Mouse (Mus musculus): ENCODE data around the gene Arntl2. TPM values are rescaled to one million over a fixed set of nuclear protein-coding genes. Genes with fewer than 3 reads are reported as not detected.
"Not testable (repeated sequence)": the region's sequence is repeated elsewhere in the genome, so short reads cannot be mapped to it uniquely, and the experiment has no call there.

Arntl2 gene
- total RNA-seq (2021) = 10 to 100 TPM in 1 of 2 experiments, 1 to 10 TPM in 1; 5.9 to 10.2 TPM
- long read RNA-seq, experiment 1, partial matches to known transcripts = 0 of 4 reads
- long read RNA-seq, experiment 1, other reads (novel, unspliced or antisense) = 3 of 4 reads
- long read RNA-seq, experiment 2 = 0 reads

DNA sequence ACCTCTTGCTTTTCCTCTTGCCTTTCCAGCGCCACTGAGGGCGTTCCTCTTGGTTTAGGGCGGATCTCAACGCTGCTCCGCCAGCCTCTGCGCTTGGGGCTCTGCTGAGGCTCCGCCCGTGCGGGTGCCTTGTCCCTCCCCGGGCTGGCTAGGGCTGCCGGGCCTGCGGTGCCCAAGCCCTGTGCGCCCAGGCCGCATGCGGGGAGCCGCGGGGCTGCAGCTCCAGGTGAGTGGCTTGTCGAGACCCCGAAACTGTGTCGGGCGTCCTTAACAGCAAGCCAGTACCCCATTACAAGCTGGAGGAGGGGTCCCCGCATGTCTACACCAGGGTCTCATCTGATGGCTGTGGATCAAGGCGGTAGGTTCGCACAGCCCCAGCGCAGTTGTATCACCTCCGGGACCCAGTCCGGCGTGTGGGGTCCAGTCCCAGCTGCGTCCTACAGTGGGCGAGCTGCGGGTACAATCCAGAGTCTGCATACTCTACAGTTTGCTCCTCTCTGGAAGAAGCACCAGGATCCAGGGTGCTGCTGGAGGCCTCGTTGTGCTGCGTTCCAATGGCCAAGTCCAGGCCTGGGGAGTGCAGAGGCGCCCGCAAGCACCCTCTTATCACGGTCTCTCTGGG, at the start of gene Arntl2:
Gene Arntl2 (plus strand): TSS at position 132 of the 622 bp plus-strand sequence.
- DNase-seq (ENCODE audit: low spot score in 2 of 2) = peak; percentile 56 to 73

- no peak for DNase-seq (ENCODE audit: low spot score in 2 of 2)
These were observed 49.3 kb upstream of the Arntl2 start for GRCm38 (mm10) chr6:146746577-146746976.

GRCm38 (mm10) chr6:146747057-146747456, 48.8 kb upstream of the Arntl2 start:
- no peak for DNase-seq (ENCODE audit: low spot score in 2 of 2)

DNA sequence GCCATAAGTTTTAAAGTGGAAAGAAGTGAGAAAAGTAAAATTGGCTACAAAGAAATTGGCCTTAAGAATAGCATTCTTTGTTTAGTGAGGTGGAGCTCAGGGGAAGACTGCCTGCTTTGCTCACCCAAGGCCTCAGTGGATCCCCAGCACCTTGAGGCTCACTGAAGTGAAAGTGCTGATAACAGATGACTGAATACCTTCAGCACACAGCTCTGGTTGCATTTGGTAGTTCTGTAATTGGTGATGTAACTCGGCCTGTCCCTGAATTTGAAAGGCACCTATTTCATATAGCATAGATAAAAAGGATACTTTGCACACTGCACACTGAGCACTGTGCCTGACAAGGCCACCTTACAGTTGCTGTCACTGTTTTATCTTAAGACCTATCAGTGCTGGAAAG, 47.6 kb upstream of the Arntl2 start:
- no peak for DNase-seq (ENCODE audit: low spot score in 2 of 2)

- DNase-seq (ENCODE audit: low spot score in 2 of 2) = no peak
These were observed 44.2 kb upstream of the Arntl2 start for GRCm38 (mm10) chr6:146751671-146752070.

- no peak for DNase-seq (ENCODE audit: low spot score in 2 of 2)
These were observed 43.7 kb upstream of the Arntl2 start for GRCm38 (mm10) chr6:146752178-146752577.

DNA sequence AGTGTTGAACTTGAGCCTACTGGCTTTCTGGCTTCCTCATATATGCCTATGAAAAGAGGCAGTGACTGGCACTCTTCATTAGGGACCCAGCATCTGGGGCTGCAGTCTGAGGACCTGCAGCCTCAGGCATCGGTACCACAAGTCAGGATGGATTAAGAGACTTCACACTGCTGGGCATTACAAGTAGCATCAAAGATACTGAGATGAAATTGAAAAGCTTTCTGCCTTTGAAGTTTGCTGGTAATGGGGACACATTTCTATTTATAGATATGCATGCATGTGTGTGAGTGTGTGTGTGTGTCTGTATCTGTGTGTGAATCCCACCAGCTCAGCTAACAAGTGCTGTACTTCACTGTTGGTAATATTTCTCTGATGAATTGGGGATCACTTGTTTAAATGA, 43.2 kb upstream of the Arntl2 start:
- no peak for DNase-seq (ENCODE audit: low spot score in 2 of 2)

GRCm38 (mm10) chr6:146753560-146754160, 42.2 kb upstream of the Arntl2 start:
- DNase-seq (ENCODE audit: low spot score in 2 of 2) = no peak

DNA sequence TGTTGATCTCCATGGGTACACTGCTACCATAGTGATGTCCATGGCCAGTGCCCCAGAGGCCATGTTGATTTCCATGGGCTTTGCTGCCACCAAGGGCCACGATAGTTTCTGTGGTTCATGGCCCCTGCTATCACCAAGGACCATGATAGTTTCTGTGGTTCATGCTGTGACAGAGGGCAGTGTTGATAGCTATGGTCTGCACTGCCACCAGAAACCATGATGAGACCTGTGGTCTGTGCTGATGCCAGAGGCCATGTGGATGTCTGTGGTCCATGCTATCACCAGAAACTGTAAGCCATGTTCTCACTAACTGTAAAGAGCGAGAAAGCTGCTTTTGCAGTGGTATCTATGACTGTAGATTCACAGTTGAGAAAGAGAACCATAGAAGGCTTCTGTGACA, 40.7 kb upstream of the Arntl2 start:
- DNase-seq (ENCODE audit: low spot score in 2 of 2) = no peak

DNA sequence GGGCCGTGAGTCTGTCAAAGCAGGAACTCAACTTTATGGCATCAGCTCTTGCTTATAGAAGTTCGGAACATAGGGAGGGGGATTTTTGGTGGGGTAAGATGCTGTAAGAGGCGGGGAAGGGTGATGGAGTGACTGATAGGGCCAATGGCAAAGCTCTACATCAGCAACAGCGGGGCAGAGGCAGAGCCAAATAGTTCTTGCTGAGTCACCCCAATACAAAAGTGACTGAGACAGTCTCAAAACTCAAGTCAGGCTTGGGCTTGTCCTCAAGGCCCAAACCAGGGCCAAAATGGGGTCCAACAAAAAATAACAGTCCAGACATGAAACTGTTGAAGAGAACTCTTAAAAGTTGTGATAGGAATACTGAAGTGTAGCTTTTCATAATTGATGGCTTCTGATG, 40.2 kb upstream of the Arntl2 start:
- no peak for DNase-seq (ENCODE audit: low spot score in 2 of 2)

DNA sequence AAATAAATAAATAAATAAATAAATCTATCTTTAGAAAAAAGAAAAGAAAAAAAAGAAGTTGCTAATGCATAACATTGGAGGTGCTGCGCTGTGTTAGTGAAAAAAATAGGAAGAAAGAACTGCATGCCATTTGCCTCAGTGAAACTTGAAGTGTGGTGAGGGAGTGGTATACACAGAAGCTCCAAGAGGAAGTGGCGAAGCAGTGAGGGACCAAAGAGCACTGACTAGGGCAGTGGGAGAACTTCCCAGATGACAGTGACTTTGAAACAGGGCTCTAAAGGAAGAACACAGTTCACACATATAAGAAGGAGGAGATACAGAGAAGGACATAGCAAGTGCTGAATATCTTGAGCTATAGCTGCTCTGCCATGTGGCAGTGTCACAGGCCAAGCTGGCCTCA, 36.8 kb upstream of the Arntl2 start:
- no peak for DNase-seq (ENCODE audit: low spot score in 2 of 2)

GRCm38 (mm10) chr6:146760022-146760421, 35.8 kb upstream of the Arntl2 start:
- no peak for DNase-seq (ENCODE audit: low spot score in 2 of 2)

DNA sequence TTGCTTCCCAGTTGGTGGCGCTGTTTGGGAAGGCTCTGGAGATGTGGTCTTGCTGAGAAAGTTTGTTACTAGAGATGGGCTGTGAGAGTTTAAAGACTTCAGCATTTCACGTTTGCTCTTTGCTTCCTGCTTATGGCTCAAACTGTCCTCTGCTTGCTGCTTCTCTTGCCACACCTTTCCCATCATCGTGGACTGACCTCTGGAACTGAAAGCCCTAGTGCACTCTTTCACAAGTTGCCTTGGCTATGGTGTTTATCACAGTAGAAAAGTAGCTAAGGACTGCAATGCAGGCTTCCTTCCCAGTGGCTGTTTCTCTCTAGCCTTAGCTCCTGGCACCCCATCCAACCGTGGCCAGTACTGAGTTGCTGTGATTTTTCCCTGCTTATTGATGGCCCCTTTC, 35.1 kb upstream of the Arntl2 start:
- no peak for DNase-seq (ENCODE audit: low spot score in 2 of 2)

DNA sequence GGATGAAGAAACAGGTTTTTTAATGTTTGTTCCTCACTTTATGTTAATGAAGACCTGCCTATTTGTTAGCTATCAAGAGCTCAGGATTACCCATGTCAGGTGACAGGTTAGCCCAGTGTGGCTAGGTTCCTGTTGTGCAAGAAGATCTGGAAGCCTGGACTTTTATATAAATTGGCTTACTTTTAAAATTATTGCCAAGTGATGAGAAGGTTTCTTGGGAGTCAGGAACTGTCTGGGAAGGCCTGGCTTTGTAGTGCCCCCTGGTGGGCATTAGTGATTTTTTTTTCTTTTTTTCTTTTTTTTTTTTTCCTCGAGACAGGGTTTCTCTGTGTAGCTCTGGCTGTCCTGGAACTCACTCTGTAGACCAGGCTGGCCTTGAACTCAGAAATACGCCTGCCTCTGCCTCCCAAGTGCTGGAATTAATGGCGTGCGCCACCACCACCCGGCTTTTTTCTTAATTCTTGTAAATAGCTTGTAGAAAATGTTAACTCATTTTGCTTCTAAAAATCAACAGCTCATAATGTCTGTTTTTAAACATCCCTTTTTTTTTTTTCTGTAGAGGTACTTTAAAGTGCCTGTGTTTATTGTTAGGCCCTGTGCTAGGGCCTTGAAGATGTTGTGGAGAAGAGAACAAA, 33.5 kb upstream of the Arntl2 start:
- DNase-seq (ENCODE audit: low spot score in 2 of 2) = no peak

DNA sequence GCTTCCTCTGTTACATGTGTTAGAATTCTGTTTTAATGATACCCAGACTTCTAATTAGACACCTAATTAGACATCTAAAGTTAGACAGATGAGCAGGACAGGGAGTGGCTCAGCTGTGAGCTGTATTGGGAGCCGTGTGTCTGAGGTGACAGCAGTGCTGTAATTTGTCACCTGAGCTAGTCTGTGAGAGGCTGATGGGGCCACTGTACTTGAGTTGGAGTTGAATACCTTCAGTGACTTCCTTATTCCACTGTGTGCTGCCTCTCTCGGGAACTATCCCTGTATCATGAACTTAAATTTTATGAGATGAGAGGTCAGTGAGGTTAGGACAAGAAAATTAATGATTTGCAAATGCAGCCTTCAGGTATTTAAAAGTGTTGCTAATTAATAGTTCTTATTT, 31.3 kb upstream of the Arntl2 start:
- no peak for DNase-seq (ENCODE audit: low spot score in 2 of 2)

- DNase-seq (ENCODE audit: low spot score in 2 of 2) = no peak
These were observed 30.6 kb upstream of the Arntl2 start for GRCm38 (mm10) chr6:146765270-146765669.

GRCm38 (mm10) chr6:146768813-146769404, 26.9 kb upstream of the Arntl2 start:
- no peak for DNase-seq (ENCODE audit: low spot score in 2 of 2)

DNA sequence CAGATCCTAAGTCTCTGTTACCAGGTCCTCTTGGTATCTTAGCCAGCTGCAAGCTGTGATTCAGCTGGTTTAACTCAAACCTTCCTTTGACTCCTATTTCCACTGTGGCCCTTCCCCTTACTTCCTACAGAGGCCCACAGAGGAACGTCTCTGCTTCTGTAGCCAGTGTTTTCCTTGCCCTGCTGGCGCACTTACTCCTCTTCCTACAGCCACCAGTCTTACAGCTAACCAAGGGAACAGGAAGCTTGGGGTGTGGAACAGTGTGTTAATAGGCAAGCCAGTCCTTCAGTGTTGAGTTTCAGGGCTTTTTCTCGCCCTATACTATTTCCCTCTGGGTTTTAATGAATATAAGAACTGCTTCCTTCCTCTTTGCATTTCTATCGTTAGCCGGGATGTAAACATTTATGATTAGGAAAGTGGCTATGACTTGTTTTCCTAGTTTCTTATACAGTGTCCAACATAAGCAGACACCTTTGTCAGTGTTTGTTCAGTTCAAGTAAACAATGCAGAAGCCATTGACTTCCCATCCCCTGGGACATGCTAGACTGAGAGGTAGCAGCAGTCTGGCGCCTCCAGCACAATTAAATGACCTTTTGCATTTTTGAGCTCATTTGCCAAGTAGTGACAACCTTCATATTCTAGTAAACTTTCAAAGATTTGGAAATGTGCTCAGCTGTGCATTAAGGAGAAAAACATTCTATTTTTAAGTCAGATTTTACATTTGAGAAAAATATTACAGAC, 25.7 kb upstream of the Arntl2 start:
- DNase-seq (ENCODE audit: low spot score in 2 of 2) = no peak

DNA sequence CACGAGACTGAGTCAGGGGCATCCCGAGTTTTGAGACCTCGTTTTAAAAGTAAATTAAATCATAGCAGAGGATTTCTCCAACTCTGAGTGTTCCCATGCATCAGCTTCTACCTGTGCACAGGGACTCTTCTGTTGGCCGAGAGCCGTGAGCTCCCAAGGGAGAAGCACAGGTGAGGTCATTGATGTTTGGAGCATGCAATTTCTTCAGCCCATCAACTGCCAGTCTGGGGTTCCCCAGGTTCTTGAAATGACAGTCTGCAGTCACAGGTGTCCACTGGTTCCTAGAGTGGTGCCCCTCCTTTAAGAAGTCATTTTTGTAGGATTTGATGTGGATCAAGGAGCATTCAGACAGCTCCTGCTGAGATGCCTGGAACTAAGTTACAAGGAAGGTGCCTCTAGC, 25.0 kb upstream of the Arntl2 start:
- no peak for DNase-seq (ENCODE audit: low spot score in 2 of 2)

- DNase-seq (ENCODE audit: low spot score in 2 of 2) = not testable (repeated sequence)
These were observed 20.0 kb upstream of the Arntl2 start for GRCm38 (mm10) chr6:146775864-146776263.

- no peak for DNase-seq (ENCODE audit: low spot score in 2 of 2)
These were observed 19.1 kb upstream of the Arntl2 start for GRCm38 (mm10) chr6:146776610-146777389.
